Mouse (Mus musculus) forebrain, embryonic 13.5 days (tissue): Measurements from ENCODE around the gene Krt82. TPM values are rescaled to one million over a fixed set of nuclear protein-coding genes. Genes with fewer than 3 reads are reported as not detected.
"Not testable (repeated sequence)": the region's sequence is repeated elsewhere in the genome, so short reads cannot be mapped to it uniquely, and the experiment has no call there.

Experiments used
- ATAC-seq: fragments of 200-750 bp; cut with Nextera tagmentation; 2 replicates; pipeline ENCODE4 v1.8.0; 2017
- H3K27ac ChIP-seq: fragments of 300-500 bp; sonication (generic); 2 replicates; pipeline ENCODE4 v1.5.1; 2015; ENCODE audit warnings: inconsistent platforms, mild to moderate bottlenecking, moderate library complexity
- H3K27me3 ChIP-seq: fragments of 300-500 bp; sonication (generic); 2 replicates; pipeline ENCODE4 v1.6.1; 2015; ENCODE audit warnings: mild to moderate bottlenecking, inconsistent platforms
- H3K36me3 ChIP-seq: fragments of 300-500 bp; sonication (generic); 2 replicates; pipeline ENCODE4 v1.6.1; 2015; ENCODE audit warnings: mild to moderate bottlenecking, inconsistent platforms; ENCODE audit not compliant: poor library complexity, severe bottlenecking
- H3K4me1 ChIP-seq: fragments of 300-500 bp; sonication (generic); 2 replicates; pipeline ENCODE4 v1.6.1; 2015; ENCODE audit warnings: inconsistent platforms
- H3K4me2 ChIP-seq: fragments of 300-500 bp; sonication (generic); 2 replicates; pipeline ENCODE4 v1.6.1; 2015; ENCODE audit warnings: inconsistent platforms, mild to moderate bottlenecking, moderate library complexity
- H3K4me3 ChIP-seq: fragments of 300-500 bp; sonication (generic); 2 replicates; pipeline ENCODE4 v1.5.1; 2015; ENCODE audit warnings: mild to moderate bottlenecking, inconsistent platforms
- H3K9ac ChIP-seq: fragments of 300-500 bp; sonication (generic); 2 replicates; pipeline ENCODE4 v1.6.1; 2015; ENCODE audit warnings: mild to moderate bottlenecking, inconsistent platforms
- H3K9me3 ChIP-seq: fragments of 300-500 bp; sonication (generic); replicated peaks from 2 replicates; pipeline ENCODE4 v1.6.1; 2016; ENCODE audit warnings: inconsistent platforms
- WGBS: fragments of 180-500 bp; shearing (Covaris S2); methylation state at CpG from one replicate; pipeline ENCODE4 v1.1.7; 2015; 5-methylcytosine and 5-hydroxymethylcytosine counted together
- polyA plus RNA-seq: library from polyadenylated mRNA; unstranded; fragments of >200 nt; fragmentation: Nextera tagmentation; extraction: Ambion mirVana; gene quantifications from 2 replicates; pipeline ENCODE4 v1.2.1, GENCODE M21; 2015

Krt82 gene
- polyA plus RNA-seq, 1 experiment from 2014 or later, result not detected

DNA sequence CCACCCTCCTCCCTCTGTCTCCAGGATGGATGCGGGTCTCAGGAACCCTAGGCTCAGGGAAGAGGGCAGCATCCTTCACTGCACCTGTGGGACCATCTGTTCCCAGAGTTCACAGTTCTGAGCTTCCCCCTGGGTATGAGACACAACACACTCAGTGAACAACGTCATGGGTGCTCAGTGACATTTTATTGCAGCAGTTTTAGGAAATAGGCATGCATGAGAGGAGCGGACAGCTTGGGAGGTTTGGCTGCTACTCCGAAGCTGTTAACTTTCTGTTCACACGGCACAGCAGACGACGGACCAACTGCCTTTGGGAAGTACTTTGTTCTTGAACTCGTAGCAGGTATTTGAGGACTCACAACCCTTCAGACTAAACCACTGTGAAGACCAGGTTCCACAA, 1.7 kb upstream of the Krt82 start:
- Histone ChIP-seq H3K9me3 (no peaks in the 10 kb centered on the region), H3K27ac (no peak overlapping the region), H3K4me1 (peaks cover 10% of the 10 kb centered on the region), H3K4me3 (no peak overlapping the region), H3K36me3 (no peaks in the 10 kb centered on the region), H3K27me3 (peaks cover 4% of the 10 kb centered on the region; the same call in 1 of the 2 replicates), H3K4me2 (no peak overlapping the region), H3K9ac (no peak overlapping the region)
- 84% methylated on average over 8 of the region's 8 CpGs for WGBS
- no peak for ATAC-seq

DNA sequence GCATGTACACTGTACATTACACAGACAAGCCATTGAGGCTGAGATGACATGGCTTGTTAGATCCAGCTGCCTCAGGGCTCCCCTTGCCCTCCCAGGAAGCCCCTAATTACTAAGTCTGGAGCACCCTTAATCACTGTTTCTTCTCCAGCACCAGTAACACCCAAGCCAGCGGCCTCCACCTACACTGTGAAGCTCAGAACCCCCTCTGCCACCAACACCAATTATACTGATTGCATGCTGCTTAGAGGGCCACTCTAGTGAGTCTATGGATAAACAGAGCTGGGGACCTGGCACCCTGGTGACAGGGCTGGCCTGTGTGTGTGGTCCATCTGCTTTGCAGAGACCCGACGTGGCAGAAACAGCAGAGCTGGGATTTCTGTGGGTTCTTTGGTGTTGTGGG, 6.0 kb downstream of the Krt82 start:
- no peak for ATAC-seq
- WGBS, result 72% methylated on average over 3 of the region's 3 CpGs

DNA sequence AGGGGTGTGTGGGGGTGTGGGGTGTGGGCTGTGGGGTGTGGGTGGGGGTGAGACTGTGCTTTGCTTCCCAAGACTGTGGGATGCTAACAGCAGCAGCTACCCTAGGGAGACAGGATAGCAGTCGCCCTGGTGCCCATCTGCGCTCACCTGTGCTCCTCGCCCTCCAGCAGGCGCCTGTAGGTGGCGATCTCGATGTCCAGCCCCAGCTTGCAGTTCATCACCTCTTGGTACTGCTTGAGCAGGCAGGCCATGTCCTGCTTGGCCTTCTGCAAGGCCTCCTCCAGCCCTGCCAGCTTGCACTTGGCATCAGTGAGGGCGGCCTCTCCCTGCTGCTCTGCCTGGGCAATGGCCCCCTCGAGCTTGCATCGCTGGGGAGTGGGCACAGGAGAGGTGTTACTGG, 7.9 kb downstream of the Krt82 start:
- Histone ChIP-seq H3K36me3 (no peaks in the 10 kb centered on the region), H3K4me3 (no peak overlapping the region), H3K27ac (no peak overlapping the region), H3K9me3 (no peaks in the 10 kb centered on the region), H3K4me2 (no peak overlapping the region), H3K27me3 (no peaks in the 10 kb centered on the region), H3K9ac (no peak overlapping the region), H3K4me1 (no peaks in the 10 kb centered on the region)
- WGBS, result 60% methylated on average over 6 of the region's 9 CpGs
- ATAC-seq, result no peak

More for the DNA sequence above, 6.0 kb downstream of the Krt82 start:
- Histone ChIP-seq H3K9ac (no peak overlapping the region), H3K36me3 (no peaks in the 10 kb centered on the region), H3K4me1 (no peaks in the 10 kb centered on the region), H3K4me2 (no peak overlapping the region), H3K4me3 (no peak overlapping the region), H3K9me3 (no peaks in the 10 kb centered on the region), H3K27ac (no peak overlapping the region), H3K27me3 (no peaks in the 10 kb centered on the region)

DNA sequence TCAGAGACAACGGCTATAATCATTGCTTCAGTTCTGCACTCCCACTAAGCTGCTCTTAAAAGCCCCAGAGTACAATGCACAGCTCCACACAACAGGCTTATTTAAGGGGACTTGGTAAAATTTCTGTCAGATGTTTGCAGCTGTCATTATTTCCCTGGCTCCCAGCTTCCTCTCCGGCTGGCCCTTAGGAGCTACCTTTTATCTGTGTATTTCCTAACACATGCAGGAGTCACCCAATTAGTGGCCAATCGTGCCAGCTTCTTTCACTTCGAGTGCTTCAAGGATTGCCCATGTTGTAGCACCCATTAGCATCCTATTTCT, 11.9 kb downstream of the Krt82 start:
- no peaks in the 10 kb centered on the region for H3K27me3 ChIP-seq
- no peaks in the 10 kb centered on the region for H3K36me3 ChIP-seq
- 46% methylated on average over 4 of the region's 4 CpGs for WGBS
- no peaks in the 10 kb centered on the region for H3K9me3 ChIP-seq
- no peak overlapping the region for H3K4me3 ChIP-seq
- no peaks in the 10 kb centered on the region for H3K4me1 ChIP-seq
- no peak for ATAC-seq
- H3K9ac ChIP-seq, result no peak overlapping the region
- H3K27ac ChIP-seq, result no peak overlapping the region
- no peak overlapping the region for H3K4me2 ChIP-seq

DNA sequence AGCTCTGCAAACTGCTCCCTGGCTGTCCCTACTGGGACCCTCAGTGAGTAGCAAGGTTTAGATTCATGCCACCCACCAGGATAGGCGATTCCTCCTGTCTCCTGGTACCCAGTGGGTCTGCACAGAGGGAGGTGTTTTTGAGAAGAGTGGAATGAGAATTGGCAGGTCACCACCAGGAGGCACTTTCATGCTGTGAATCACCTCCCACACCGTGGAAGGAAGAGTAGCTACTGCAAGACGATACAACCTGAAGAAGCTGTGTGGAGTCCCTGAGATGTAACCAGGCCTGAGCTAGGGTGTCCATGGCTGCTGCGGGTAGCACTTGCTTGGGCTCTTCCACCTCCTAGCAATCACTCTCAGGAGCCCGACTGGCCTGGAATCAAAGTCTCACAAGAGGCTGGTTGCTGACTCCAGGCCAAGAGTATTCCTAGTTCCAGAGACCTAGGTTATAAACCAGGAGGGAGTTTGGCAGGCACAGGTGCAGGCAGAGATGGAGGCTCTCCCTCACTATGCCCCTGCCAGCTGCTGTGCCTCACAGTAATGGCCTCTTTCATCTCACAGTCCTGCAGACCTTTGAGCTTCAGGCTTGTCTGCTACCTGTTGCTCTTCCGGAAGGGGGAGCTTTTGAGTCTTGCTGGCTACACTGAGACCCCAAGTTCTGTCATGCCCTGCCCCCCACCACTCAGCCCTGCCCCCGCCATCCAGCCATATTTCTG, 12.4 kb downstream of the Krt82 start:
- Histone ChIP-seq H3K4me1 (no peaks in the 10 kb centered on the region), H3K27ac (no peak overlapping the region), H3K9ac (no peak overlapping the region), H3K36me3 (no peaks in the 10 kb centered on the region), H3K4me3 (no peak overlapping the region), H3K9me3 (no peaks in the 10 kb centered on the region), H3K27me3 (no peaks in the 10 kb centered on the region), H3K4me2 (no peak overlapping the region)
- WGBS, result 41% methylated on average over 7 of the region's 7 CpGs
- ATAC-seq, result no peak

DNA sequence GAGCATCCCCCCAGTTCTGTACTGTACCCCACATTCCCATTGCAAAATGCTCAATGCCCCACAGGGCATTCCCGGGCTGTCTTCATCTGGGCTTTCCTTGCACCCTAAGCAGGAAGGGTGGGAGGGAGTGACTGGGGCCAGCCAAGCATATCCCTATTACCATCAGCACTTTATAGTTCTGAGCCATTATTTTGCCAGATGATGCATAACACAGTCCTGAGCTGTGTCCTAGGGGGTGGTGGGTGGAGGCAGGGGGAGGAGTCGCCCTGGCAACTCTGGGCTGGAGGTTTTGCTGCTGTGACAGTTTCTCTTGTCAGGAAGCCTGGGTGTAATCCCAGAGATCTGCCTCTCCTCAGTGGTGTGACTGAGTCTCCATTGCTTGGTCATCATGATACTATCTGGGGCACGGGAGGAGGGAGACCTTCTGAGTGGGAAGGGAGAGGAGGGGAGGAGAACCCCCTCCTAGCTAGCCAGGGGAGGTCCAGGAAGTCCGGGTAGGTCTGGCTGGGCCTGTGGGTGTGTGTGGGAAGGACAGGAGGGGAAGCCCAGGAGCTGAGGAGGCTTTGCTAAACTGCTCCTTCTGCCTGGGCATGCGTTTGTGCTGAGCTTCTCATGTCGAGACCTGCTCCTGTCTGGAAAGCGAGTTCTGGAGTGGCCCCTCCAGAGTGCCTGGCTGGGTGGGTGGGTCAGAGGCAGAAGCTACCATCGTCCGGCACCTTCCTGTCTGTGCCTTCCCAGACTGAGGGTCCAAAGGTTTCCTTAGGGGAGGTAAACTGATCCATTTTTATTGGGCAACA, 14.2 kb downstream of the Krt82 start:
- Histone ChIP-seq H3K36me3 (no peaks in the 10 kb centered on the region), H3K27ac (no peak overlapping the region), H3K27me3 (no peaks in the 10 kb centered on the region), H3K4me3 (no peak overlapping the region), H3K4me2 (no peak overlapping the region), H3K9me3 (no peaks in the 10 kb centered on the region), H3K9ac (no peak overlapping the region), H3K4me1 (no peaks in the 10 kb centered on the region)
- WGBS, result 75% methylated on average over 9 of the region's 9 CpGs
- no peak for ATAC-seq

DNA sequence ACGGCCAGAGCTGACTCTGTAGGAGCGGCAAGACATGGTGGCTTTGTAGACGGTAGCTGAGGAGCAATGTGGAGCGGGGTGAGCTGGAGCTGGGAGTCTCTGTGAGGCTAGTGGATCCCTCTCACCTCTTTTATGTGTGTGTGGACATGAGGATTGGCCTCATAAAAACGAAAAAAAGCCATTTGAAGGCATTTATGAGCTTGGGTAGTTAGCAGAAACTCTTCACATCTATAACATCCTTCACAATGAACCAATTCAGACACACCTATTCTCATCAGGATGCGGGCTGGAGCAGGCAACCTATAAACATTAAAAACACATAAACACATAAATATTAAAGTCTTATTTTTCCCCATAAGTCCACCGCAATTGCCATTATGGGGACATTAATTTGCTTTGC, 17.7 kb downstream of the Krt82 start, which contains the start of gene Krt84:
Gene Krt84, minus strand, starts transcription at position 101 of the 400 bp plus-strand sequence.
- Histone ChIP-seq H3K9ac (no peak within 1 kb of the TSS), H3K4me1 (no peaks in the 10 kb centered on the region), H3K27me3 (no peaks in the 10 kb centered on the region), H3K36me3 (no peaks in the 10 kb centered on the region), H3K4me2 (no peak within 1 kb of the TSS), H3K4me3 (no peak within 1 kb of the TSS), H3K9me3 (no peaks in the 10 kb centered on the region), H3K27ac (no peak within 1 kb of the TSS)
- WGBS, result 85% methylated on average over 7 of the region's 7 CpGs
- no peak for ATAC-seq

DNA sequence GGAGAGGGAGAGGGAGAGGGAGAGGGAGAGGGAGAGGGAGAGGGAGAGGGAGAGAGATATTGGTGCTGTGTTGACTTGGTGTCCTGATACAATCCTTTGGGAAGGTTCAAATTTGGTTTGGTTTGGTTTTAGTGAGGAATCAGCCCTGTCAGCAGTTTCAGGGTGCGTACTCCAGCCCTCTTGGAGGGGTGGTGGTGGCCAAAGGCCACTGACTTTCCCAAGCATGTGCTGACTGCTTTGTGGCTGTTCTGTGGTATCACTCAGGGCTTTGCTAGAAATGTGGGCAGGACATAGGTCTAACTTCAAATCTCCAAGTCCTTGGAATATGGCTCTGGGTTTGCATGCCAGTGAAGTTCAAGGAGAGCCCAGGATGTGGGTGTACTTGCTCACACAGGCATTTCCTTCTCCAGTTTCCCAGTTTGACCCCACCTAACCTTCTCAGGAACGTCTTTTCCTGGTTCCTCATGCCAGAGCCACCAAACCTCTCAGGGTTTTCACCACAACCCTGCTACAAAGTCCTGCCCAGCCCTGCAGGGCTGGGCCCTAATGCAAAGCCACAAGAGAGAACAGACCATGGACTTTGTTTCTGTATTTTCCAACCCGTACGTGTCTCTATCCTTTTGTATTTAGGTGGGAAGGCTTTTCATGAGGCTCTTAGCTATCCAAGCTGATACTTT, 27.8 kb downstream of the Krt82 start:
- ATAC-seq, result no peak
- H3K4me3 ChIP-seq, result no peak overlapping the region
- no peaks in the 10 kb centered on the region for H3K36me3 ChIP-seq
- H3K9ac ChIP-seq, result no peak overlapping the region
- H3K27me3 ChIP-seq, result no peaks in the 10 kb centered on the region
- 80% methylated on average over 4 of the region's 4 CpGs for WGBS
- H3K4me1 ChIP-seq, result no peaks in the 10 kb centered on the region
- no peak overlapping the region for H3K4me2 ChIP-seq
- H3K27ac ChIP-seq, result no peak overlapping the region
- H3K9me3 ChIP-seq, result no peaks in the 10 kb centered on the region

DNA sequence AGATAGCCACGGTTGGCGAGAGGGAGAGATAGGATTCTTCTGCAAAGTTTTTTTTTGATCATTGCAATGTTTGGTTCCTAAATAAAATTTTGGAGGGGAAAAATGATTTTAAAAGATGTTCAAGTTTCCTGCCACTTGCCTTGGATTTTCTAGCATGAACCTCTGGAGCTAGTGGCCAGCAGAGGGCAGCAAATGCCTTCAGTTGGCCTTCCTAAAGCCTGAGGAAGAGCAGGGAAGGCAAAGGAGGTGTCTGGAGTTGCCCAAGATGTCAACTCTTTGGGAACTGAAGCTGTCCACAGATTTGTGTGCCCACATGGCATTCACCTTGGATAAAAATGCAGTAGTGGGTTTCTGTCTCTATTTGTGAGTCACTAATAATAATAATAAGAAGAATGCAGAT, 30.7 kb downstream of the Krt82 start:
- Histone ChIP-seq H3K4me2 (no peak overlapping the region), H3K4me3 (no peak overlapping the region), H3K9ac (no peak overlapping the region), H3K36me3 (no peaks in the 10 kb centered on the region), H3K4me1 (no peaks in the 10 kb centered on the region), H3K27ac (no peak overlapping the region), H3K9me3 (no peaks in the 10 kb centered on the region; the same call in 1 of the 2 replicates), H3K27me3 (no peaks in the 10 kb centered on the region)
- WGBS, result 18% methylated on average over 2 of the region's 2 CpGs
- ATAC-seq, result no peak

DNA sequence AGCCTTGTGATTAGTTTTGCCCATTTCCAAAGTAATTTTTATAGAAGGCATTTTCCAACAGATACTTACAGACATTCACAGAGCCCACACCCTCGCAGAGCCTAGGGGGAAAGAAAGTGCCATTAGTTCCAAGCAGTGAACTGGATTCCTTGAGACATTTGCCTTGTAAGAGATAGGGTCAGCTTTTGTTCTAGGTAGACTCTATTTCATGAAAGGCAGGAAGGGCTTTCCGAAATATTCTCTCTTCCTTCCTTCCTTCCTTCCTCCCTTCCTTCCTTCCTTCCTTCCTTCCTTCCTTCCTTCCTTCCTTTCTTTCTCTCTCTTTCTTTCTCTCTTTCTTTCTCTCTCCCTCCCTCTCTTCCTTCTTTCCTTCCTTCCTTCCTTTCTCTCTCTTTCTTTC, 33.3 kb downstream of the Krt82 start, which contains the start of gene Gm49425:
Gene Gm49425, minus strand, starts transcription at position 101 of the 400 bp plus-strand sequence.
- not testable (repeated sequence) for H3K27ac ChIP-seq, H3K4me3 ChIP-seq, H3K36me3 ChIP-seq, H3K9me3 ChIP-seq, ATAC-seq, H3K4me2 ChIP-seq, H3K9ac ChIP-seq, H3K27me3 ChIP-seq, H3K4me1 ChIP-seq
- WGBS, result 65% methylated on average over 2 of the region's 2 CpGs

DNA sequence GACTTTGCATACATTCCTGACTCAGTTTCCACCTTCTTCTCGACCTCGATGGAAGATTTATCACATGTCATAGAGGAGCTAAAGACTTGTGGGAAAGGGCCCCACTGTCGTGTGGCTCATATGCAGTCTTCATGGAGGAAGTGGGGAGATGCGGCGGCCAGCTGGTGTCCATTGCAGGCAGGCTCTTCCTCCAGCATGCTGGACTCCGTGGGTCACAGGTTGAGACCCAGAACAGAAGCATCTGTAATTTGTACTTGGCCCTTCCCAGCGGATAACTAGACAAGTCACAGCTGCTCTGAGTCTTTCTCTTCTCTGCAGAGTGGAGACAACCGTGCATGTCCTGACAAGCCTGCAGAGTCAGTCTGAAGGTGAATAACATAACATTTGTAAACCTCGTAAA, 42.2 kb downstream of the Krt82 start:
- 90% methylated on average over 9 of the region's 9 CpGs for WGBS
- no peak for ATAC-seq
- H3K4me1 ChIP-seq, result no peaks in the 10 kb centered on the region
- no peak overlapping the region for H3K9ac ChIP-seq
- H3K4me2 ChIP-seq, result no peak overlapping the region
- no peaks in the 10 kb centered on the region for H3K36me3 ChIP-seq
- no peak overlapping the region for H3K4me3 ChIP-seq
- H3K9me3 ChIP-seq, result no peaks in the 10 kb centered on the region
- no peak overlapping the region for H3K27ac ChIP-seq
- H3K27me3 ChIP-seq, result no peaks in the 10 kb centered on the region
